Mouse (Mus musculus) T-helper 17 cell (primary cell): ENCODE data around the gene Smtnl2.

Experiments used
- in situ Hi-C, 2 experiments: fragments of 300-600 bp; cut with MboI, MseI; formaldehyde crosslinking; loops; 1 replicate in 1 of 2; 2 replicates in 1 of 2; pipeline ENCODE4 v1.15.1; 2025; ENCODE audit warnings: high pct_unique_total_duplicates in 2 of 2

Smtnl2 gene

DNA sequence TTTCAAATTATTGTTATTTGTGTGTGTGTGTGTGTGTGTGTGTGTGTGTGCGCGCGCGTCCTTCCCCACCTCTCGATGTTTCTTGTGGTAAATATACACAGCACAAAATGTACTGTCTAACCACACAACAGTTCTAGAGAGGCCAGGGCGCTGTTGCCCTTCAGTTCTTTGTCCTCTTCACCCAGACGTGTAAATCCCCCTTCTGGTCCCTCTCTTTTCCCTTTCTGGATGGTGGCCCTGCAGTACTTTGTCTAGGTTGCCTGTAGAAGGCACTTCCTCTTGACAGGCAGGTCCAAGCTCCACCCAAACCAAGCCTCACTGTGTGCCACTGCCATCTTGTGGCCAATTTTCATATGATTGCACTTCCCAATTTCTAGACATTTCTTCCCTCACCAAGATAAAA, 17.8 kb upstream of the Smtnl2 start:
- in situ Hi-C loops = loop anchor here (10.0 to 25.0 kb wide), 2 partner anchors 194 to 1417 kb away; partner anchors contain the start of genes Derl2 (in 1 of the 2), Dhx33 (in 1 of the 2) and Mis12 (in 1 of the 2)

DNA sequence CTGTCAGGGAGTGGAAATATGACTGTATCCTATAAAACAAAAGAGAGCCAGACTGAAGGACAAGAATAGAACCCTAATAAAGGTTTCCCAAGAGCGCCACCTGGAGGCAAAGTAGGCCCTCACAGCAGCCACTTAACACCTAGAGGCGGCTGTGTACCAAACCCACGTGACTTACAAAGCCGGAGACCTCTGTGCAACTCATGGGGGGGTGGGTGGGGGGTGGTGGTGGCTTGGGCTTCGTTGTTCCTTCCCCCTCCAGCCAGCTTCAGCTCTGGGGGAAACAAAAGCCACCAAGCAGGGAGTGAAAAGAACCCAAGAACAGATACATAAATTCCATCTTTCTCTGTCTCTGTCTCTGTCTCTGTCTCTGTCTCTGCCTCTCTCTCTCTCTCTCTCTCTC, 17.2 kb upstream of the Smtnl2 start:
- in situ Hi-C loops = loop anchor here (10.0 to 25.0 kb wide), 2 partner anchors 194 to 1416 kb away; partner anchors contain the start of genes Derl2 (in 1 of the 2), Dhx33 (in 1 of the 2) and Mis12 (in 1 of the 2)

DNA sequence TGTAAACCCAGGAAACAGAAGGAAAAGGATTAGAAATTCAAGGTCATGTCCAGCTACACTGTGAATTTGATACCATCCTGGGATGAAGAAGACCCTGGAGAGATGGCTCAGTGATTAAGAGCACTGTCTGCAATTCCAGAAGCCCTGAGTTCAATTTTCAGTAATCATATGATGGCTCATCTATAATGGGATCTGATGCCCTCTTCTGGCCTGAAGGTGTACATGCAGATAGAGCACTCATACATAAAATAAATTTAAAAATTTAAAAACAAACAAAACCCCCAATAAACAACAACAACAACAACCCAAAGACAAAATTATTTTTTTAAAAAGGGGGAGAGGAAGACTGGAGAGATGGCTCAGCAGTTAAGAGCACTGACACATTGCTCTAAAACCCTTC, 15.4 kb upstream of the Smtnl2 start:
- in situ Hi-C loops = loop anchor here (10.0 to 25.0 kb wide), 2 partner anchors 192 to 1415 kb away; partner anchors contain the start of genes Derl2 (in 1 of the 2), Dhx33 (in 1 of the 2) and Mis12 (in 1 of the 2)

DNA sequence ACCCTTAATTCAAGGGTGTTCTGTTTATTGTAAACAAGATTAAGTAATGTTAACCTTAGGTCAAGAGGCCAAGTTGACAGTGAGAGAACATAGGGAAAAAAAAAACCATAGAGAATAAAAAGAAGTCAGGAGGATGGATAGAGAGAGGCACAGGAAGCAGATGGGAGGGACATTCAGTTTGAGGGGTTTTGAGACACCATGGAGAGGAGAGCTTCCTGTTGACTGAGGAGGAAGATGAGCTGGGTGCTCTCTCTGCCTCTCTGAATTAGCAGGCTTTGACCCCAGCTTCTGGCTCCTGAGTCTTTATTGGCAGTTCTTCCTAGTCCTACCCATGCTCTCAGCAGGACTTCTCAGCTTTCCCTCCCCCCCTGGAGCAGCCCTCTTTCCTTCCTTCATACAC, 13.7 kb upstream of the Smtnl2 start:
- in situ Hi-C loops = loop anchor here (10.0 to 25.0 kb wide), 2 partner anchors 190 to 1413 kb away; partner anchors contain the start of genes Derl2 (in 1 of the 2), Dhx33 (in 1 of the 2) and Mis12 (in 1 of the 2)

DNA sequence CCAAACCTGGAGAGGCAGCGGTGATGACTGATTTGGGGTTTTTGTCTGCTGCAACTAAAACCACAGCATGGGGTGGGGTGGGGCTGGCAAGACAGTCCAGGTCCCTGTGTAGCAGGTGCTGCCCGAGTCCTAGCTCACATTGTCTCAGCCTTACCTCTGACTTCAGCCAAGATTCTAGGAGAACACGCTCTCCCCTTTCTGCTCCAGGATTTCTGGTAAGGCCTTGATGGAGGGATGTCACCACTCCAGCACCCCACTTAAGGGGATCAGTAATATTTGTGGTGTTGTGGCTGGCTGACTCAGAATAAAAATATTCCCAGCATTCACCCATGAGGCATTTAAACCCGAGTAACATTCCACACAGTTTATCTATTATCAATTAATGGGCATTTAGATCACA, 12.2 kb upstream of the Smtnl2 start:
- in situ Hi-C loops = loop anchor here (5.0 to 25.0 kb wide), 3 partner anchors 66 to 189 kb away; no protein-coding TSS in a partner anchor

DNA sequence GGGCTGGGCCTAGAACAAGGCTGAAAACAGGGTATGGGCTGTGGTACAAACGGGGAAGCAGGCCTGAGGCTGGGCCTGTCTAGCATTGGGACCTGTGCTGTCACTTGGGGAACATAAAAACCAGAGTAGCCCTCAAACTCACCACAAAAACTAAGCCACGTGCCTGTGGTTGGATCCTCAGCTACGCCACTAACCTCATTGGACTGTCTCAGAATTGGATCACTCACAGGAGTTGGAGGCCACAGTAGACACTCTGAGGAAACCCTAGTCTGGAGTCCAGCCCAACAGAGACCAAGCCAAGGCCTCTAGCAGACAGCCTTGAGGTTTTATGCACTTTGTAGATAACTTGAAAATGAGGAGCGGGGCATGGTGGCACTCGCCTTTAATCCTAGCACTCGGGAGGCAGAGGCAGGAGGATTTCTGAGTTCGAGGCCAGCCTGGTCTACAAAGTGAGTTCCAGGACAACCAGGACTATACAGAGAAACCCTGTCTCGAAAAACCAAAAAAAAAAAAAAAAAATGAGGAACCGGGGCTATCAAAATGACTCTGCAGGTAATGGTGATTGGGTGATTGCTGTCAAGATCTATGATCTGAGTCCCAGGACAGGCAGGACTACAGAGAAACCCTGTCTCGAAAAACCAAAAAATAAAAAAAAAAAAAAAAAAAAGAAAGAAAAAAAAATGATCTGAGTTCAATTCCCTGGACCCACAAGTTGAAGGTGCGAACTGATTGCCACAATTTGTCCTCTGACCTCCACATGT, 10.2 kb upstream of the Smtnl2 start:
- in situ Hi-C loops = loop anchor here (5.0 to 25.0 kb wide), 3 partner anchors 64 to 187 kb away; no protein-coding TSS in a partner anchor

DNA sequence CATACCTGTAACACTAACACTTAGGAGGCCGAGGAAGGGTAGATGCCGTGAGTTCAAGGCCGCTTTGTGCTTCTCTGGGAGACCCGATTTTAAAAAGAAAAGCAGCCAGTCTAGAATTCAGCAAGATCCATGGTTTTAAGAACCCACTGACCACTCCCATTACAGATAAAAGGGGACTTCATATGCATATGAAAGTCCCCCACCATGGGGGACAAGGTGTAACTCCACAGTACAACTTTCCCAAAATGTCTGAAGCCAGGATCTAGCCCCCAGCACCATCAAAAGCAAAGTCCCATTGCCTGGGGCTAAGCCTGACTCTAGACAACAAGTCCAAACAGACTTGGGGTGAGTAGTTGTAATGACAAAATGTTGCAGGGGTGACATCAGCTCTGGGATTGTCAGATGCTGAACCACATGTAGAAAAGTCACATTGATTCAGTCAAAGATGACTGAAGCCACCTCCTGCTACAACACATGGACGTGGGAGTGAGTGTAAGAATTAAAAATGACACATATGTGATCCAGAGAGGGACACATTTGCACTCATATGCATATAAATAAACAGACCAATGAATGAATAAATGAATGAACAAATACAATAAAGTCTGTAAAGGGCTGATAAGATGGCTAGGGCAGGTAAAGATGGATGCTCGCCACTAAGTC, 9.1 kb upstream of the Smtnl2 start:
- in situ Hi-C loops = loop anchor here (5.0 to 25.0 kb wide), 3 partner anchors 63 to 186 kb away; no protein-coding TSS in a partner anchor

DNA sequence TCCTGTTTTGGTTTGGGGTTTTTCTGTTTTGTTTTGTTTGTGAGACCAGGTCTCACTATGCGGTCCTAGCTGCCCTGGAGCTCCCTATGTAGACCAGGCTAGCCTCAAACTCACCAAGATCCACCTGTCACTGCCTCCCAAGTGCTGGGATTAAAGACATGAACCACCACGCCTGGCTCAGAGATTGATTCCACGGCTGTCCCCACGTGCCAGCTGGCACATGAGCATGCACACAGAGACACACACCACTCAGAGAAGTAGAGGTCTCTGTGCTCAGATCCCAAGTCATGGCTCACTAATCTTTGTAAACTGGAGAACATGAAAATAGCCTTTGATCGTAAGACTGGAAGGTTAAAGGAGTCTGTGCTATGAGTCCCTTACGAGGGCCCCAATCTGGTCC, 7.5 kb upstream of the Smtnl2 start:
- in situ Hi-C loops = loop anchor here in 1 of 2 experiments (25.0 kb wide), 1 partner anchor 182 kb away; no protein-coding TSS in a partner anchor

DNA sequence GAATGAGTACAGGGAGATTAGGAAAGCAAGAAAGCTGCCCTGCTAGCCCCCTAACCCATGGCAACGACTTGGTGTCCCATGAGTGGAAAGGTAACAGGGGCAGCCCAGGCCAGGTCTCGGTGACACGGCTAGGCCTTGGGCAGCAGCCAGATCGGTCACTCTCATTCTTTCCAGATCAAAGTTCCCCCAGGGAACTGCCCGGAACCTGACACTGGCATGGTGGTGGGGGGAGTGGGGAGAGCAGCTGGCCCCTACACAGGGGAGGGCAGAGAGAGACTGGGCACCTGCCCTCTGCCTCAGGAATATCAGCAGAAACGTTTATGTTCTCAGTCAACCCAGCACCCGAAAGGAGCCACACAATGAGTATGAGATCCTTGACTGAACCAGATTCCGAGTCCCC, 6.7 kb upstream of the Smtnl2 start:
- in situ Hi-C loops = loop anchor here in 1 of 2 experiments (25.0 kb wide), 1 partner anchor 181 kb away; no protein-coding TSS in a partner anchor

DNA sequence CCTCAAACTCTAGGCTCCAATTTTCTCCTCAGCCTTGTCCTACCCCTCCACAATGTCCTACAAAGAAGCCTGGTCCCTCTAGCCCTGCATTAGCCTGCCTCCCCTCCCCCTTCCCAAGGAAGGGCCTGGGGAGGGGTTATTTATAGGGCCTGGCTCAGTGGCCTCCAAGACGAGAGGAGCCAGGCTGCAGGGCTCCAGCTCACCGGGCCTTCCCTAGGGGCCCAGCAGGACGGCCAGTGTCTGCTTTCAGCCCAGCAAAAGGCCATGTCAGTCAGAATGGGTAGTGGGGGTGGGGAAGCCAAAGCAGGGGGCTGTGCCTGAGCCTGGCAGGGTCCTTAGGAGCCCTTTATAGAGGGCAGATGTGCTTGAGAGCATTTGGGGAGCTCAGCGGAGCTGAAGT, 5.9 kb upstream of the Smtnl2 start:
- in situ Hi-C loops = loop anchor here in 1 of 2 experiments (25.0 kb wide), 1 partner anchor 180 kb away; no protein-coding TSS in a partner anchor

DNA sequence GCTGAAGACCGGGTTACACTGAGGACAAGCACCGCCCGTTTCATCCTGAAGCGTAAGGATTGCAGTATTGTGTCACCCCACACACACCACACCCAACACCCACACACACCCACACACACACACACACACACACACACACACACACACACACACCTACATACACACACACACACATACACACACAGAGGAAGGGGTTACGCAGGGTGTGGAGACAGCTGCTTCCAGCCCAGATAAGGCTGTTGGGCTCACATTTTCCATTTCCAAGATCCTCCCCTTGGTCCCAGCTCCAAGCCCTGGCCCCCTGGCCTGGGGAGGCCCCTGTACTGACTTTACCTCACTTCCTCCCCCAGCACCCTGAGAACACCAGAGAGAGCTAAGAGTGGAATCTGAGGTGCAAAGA, 5.2 kb upstream of the Smtnl2 start:
- in situ Hi-C loops = loop anchor here in 1 of 2 experiments (25.0 kb wide), 1 partner anchor 179 kb away; no protein-coding TSS in a partner anchor

DNA sequence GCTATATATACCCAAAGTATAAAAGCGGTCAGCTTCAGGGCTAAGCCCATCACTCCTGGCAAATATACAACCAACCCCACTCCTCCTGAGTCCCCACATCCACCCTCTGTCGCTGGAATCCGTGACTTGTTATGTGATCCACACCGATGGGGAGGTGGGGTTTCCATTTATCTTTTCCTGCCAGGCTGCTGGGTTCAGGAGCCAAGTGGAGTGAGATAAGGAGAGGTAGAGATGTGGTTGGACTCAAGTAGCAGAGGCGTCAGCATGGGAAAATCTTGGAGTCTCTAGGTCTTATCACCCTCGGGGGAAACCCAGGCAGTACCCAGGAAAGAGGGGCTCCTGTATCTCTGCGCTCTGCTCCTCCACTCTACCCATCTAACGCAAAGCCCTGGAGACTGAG, 3.6 kb upstream of the Smtnl2 start:
- in situ Hi-C loops = loop anchor here in 1 of 2 experiments (25.0 kb wide), 1 partner anchor 178 kb away; no protein-coding TSS in a partner anchor

DNA sequence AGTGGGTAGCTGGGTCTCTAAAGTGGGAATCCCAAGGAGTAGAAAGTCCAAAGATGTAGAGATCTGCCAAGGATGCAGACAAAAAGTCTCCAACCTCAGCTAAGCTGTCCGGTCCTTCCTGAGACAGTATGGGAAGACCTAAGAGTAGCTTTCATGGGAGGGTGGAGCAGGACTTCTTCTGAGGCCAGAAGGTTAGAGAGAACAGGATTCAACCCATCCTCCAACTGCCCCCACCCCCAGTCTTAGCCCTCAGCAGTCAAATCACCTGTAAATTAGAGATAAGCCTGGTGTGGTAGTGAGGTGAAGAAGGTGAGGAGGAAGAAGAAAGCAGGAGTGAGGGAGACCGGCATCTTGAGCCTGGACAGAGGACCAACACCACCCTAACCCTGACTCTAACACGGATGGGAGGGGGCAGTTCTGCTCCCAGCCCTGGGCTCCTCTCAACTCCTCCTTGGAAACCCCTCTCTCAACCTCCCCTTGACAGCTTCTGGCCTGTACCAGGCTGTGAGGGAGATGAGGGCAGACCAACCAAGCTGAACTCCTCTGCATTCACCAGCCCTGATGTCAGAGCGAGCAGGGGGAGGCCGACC, 2.2 kb upstream of the Smtnl2 start:
- in situ Hi-C loops = loop anchor here in 1 of 2 experiments (25.0 kb wide), 1 partner anchor 176 kb away; no protein-coding TSS in a partner anchor

DNA sequence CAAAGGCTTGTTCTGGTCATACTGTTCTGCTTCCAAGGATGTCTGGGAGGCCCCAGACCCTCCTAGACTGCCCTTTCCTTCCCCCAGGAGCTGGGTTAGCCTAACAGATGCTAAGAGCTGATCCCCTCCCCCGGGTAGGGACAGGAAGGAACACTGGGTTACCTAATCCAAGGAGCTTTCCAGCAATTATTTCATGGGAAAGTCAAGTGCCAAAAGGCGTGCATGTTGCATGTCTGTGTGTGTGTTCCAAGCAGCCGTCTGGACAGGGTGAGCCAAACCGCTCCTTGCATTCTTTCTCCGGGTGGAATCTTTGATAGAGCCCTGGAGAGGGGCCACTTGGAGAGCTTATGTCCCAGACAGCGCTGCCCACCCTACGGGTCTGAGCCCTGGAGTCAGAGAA, 1.5 kb upstream of the Smtnl2 start:
- in situ Hi-C loops = loop anchor here in 1 of 2 experiments (25.0 kb wide), 1 partner anchor 176 kb away; no protein-coding TSS in a partner anchor

DNA sequence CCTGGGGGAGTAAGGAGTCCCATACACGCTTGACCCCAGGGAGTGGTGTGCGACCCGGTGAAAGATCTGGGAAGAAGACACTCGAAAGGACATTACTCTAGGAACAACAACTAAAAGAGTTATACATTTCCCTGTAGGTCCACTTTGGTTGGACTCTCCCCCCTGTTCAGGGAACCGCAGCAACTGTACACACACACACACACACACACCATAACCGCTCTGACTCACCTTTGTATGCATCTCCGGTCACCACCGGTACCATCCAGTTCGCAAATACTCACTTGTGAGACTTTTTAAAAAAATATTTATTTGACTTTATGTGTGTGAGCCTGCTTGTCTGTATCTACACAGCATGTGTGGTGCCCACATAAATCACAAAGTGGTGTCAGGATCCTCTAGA, 432 bp upstream of the Smtnl2 start:
- in situ Hi-C loops = loop anchor here in 1 of 2 experiments (25.0 kb wide), 1 partner anchor 175 kb away; no protein-coding TSS in a partner anchor

DNA sequence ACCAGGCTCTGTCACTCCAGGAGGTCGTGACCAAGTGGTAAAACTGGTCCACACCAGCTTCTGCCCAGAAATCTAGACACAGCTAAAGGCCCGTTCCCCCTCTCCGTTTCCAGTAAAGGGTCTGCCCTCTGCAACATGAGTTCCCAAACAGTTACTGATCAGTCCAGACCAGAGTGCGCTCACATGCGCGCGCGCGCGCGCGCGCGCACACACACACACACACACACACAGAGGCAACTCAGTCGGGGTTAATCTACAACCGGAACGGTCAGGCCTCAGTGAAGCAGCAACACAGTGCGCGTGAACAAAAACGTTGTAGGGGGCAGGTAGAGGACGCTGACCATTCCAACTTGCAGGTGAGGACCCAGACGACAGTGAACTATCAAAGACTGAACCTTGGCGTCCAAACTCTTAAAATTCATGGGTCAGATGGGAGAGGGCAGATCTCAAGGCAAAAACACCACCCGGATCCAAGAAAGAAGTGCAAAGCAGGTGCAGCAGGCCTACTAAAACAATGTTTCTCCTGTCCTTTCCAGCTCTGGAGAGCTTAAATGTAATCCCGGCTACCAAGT, 906 bp downstream of the Smtnl2 start:
- in situ Hi-C loops = loop anchor here in 1 of 2 experiments (25.0 kb wide), 1 partner anchor 173 kb away; no protein-coding TSS in a partner anchor

DNA sequence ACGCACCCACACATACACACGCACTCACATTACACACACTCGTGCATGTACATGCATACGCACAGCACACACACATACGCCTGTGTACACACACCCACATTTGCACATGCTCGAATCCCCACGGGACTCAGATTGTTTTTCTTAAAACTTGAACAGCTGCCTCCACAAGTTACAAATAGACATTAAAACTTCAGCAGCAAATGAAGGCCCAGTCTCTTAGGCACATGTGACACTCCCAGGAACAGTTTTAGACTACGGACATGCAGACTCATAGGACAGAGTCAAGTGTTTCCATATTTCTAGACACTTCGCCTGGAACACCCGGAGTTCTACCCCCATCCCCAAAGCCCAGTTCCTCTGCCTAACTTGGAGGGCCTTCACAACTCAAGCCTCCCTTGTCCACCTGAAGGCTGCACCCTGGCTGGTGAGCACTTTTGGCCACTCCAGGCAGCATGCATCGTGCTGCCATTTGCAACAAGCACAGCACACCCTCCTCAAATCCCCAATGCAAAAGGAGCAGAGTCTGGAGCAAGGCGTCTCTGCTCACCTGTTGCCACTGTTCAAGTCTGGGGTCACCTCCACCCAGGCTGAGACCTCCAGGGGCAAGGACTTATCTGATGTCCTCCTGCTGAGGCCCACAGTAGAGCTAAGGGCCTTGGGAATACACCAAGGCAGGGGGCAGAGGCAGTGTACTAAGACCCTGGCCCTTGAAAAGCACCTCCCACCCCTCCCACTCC, 1.7 kb downstream of the Smtnl2 start:
- in situ Hi-C loops = loop anchor here in 1 of 2 experiments (25.0 kb wide), 1 partner anchor 173 kb away; no protein-coding TSS in a partner anchor

DNA sequence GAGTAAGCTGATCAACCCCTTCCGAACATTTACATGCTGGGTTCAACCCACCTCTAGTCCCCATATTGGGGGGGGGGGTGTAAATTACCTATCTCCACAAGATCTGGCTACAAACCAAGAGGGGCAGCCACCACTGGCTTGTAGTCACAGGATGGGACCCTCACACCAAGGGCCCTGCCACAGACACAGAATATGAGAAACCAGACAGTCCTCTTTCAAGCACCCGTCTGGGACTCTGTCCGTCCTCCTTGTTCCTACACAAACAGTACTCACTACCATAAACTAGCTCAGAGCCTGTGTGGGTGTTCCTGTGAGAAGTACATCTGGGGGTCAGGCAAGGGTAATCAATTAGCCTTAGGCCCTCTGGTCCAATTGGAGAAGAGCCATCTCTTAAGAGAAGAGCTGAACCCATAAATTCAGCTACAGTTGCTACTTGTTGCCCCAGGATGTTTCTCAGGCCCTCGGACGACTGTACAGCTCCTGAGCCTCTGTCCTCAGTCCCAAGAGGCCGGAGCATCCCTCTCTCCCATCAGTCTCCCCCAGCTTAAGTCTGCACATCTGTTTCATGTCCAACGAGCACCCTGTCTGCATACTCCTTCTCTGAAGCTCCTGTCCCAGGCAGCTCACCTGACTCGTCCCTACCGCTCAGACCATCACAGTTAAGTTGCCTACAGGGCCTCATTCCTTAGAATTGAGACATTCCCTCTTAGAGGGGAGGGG, 2.9 kb downstream of the Smtnl2 start:
- in situ Hi-C loops = loop anchor here in 1 of 2 experiments (25.0 kb wide), 1 partner anchor 171 kb away; no protein-coding TSS in a partner anchor

DNA sequence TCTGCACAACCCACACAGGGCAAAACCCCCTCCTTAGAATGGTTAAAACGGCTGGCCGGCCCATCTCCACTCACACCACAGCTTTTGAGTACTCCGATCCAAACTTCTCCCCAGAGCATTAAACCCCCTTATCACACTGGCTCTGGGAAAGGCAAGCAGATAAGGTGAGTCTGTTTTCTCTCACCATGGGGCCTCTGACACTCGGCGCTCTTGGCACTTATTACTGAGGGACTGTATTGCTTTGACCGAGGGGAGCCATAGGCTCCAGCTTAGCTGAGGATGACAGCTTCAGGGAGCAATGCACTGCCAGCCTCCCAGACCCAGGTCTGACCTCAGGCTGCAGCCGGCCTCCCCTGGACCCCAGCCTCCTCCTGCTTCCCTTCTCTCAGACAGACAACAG, 3.9 kb downstream of the Smtnl2 start:
- in situ Hi-C loops = loop anchor here in 1 of 2 experiments (25.0 kb wide), 1 partner anchor 170 kb away; no protein-coding TSS in a partner anchor
